Mouse (Mus musculus) ES-Bruce4 (cell line): Measurements from ENCODE around the gene Znrf3. TPM values are rescaled to one million over a fixed set of nuclear protein-coding genes. Genes with fewer than 3 reads are reported as not detected.
A peak's percentile ranks its signal among the peaks of the same experiment; 100 is the strongest.
"Not testable (repeated sequence)": the region's sequence is repeated elsewhere in the genome, so short reads cannot be mapped to it uniquely, and the experiment has no call there.

Source experiments
- H3K27ac ChIP-seq: 2 replicates; pipeline ENCODE4 v1.5.1; 2012; ENCODE audit warnings: low read length, inconsistent platforms; ENCODE audit not compliant: insufficient read depth
- H3K27me3 ChIP-seq: 2 replicates; pipeline ENCODE4 v1.6.1; 2012; ENCODE audit warnings: mild to moderate bottlenecking, low read length, inconsistent platforms; ENCODE audit not compliant: control insufficient read depth, poor library complexity, insufficient read depth, severe bottlenecking
- H3K36me3 ChIP-seq: 2 replicates; pipeline ENCODE4 v1.6.1; 2012; ENCODE audit warnings: inconsistent platforms, mild to moderate bottlenecking, low read length, moderate library complexity; ENCODE audit not compliant: control insufficient read depth, poor library complexity, insufficient read depth, severe bottlenecking
- H3K4me1 ChIP-seq: one replicate; pipeline ENCODE4 v1.8.1; 2011; ENCODE audit warnings: low read length; ENCODE audit not compliant: control insufficient read depth, insufficient read depth
- H3K4me3 ChIP-seq: 2 replicates; pipeline ENCODE4 v1.5.1; 2011; ENCODE audit warnings: low read depth, mild to moderate bottlenecking, low read length
- H3K9ac ChIP-seq: 2 replicates; pipeline ENCODE4 v1.6.1; 2012; ENCODE audit warnings: low read depth, mild to moderate bottlenecking, inconsistent platforms; ENCODE audit not compliant: poor library complexity, severe bottlenecking
- H3K9me3 ChIP-seq: replicated peaks from 2 replicates; pipeline ENCODE4 v1.6.1; 2012; ENCODE audit warnings: mild to moderate bottlenecking, low read length, inconsistent platforms; ENCODE audit not compliant: control insufficient read depth, poor library complexity, insufficient read depth, severe bottlenecking
- CTCF ChIP-seq: IDR thresholded peaks from one replicate; pipeline ENCODE4 v1.8.1; 2011; ENCODE audit warnings: low read depth, low read length
- EP300 ChIP-seq: IDR thresholded peaks from 2 replicates; pipeline ENCODE4 v1.6.1; 2011; ENCODE audit warnings: low read depth, low read length; ENCODE audit not compliant: insufficient read depth
- POLR2A ChIP-seq: IDR thresholded peaks from one replicate; pipeline ENCODE4 v1.8.1; 2011; ENCODE audit warnings: low read length; ENCODE audit not compliant: insufficient read depth
- polyA plus RNA-seq: library from polyadenylated mRNA; stranded (reverse); fragments of >200 nt; gene quantifications from 2 replicates; pipeline ENCODE4 v1.2.4, GENCODE M21; 2011; ENCODE audit warnings: low read depth; ENCODE audit not compliant: missing spikeins, insufficient read depth, insufficient read length

The Znrf3 gene
- polyA plus RNA-seq: 13.5 and 15.8 TPM in 2 replicates

DNA sequence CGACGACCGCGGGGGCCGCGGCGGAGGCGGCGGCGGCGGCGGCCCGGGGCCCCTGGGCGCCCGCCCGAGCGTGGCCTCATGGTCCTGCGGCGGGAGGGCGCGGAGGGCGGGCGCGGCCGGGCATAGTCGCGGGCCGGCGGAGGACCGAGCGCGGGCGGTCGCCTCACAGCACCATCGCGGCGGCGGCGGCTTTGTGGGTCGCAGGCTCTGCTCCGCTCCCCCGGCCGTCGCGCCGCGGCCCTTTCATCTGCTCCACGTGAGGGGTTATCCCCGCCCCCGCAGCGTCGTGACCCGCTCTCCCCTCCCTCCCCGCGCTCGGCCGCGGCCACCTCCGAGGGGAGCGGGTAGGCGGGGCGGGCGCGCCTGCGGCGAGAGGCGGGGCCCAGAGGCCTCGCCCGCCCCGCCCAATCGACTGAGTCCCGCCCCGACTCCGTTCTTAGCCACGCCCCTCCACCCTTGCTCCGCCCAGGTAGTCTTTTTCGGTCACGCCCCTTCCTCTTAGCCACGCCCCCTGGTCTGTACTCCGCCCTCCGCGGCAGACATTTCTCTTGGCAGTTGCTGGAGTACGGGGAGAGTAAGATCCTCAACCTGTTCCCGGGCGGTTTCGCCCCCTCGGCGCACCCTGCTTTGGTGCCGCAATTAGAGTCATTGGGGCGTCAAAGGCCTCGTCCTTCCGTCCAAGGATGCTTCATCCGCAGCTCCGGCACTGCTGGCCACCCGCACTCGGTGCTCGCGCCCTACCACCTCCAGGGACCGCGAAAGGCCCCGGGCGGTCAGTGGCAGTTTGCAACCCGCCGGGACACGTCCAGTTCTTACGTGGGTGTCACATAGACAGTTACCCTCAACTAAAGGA lies at the start of gene Znrf3:
Gene Znrf3, minus strand, starts transcription at position 249 of the 853 bp plus-strand sequence.
- H3K9me3 ChIP-seq: no peaks in the 10 kb centered on the region

DNA sequence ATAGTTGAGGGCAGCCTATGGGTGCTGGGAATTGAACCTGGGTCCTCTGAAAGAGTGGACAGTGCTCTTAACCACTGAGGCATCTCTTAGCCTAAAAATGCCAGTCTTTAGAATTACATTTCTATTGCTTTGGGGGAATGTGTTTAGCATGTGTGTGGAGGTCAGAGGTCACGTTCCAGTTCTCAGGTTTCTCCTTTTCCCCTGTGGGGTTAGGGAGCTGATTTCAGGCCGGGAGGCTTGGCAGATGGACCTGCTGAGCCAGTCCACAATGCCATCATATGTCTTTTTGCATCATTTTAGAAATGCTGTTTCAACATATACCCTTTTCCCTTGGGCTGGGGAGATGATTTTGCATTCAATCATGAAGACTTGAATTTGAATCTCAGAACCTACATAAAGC lies 49.2 kb upstream of the Znrf3 start:
- H3K4me1 ChIP-seq: peaks cover 3% of the 10 kb centered on the region
- H3K9me3 ChIP-seq: no peaks in the 10 kb centered on the region
- no peak overlapping the region for H3K9ac ChIP-seq
- no peaks in the 10 kb centered on the region for H3K36me3 ChIP-seq
- no peaks in the 10 kb centered on the region for H3K27me3 ChIP-seq
- TF ChIP-seq POLR2A: no peak
- TF ChIP-seq CTCF: no peak
- peak; percentile 69; the same call in 1 of the 2 replicates for TF ChIP-seq EP300
- peak overlapping the region; percentile 10 for H3K27ac ChIP-seq
- no peak overlapping the region for H3K4me3 ChIP-seq

More for the DNA sequence above, at the start of gene Znrf3:
- Histone ChIP-seq H3K36me3 (no peaks in the 10 kb centered on the region), H3K4me1 (no peaks in the 10 kb centered on the region), H3K4me3 (peak within 1 kb of the TSS; percentile 83), H3K27me3 (no peaks in the 10 kb centered on the region; the same call in 1 of the 2 replicates), H3K27ac (no peak within 1 kb of the TSS), H3K9ac (peak within 1 kb of the TSS; percentile 99)
- TF ChIP-seq POLR2A (peak; percentile 69), EP300 (no peak)

DNA sequence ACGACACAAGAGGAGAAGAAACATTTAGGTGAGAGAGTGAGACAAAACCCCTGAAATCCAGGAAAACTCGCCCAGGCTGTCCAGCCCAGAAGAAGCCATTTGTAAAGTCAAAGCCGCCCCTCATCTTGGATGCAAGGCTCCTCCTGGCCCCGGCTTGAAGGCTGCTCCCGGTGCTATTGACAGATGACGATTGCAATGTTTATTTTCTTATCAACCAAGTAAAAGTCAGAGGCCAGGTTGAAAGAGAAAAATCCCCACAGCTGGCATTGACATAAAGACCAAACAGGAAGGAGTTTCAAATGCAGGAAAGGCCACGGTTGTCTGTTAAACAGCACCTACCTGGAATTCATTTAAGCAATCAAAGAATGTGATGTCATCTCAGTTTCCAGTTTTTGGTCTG lies 47.3 kb upstream of the Znrf3 start:
- no peak overlapping the region for H3K4me3 ChIP-seq
- H3K4me1 ChIP-seq: peaks cover 3% of the 10 kb centered on the region
- no peak overlapping the region for H3K9ac ChIP-seq
- 0 out of 2 replicates have a peak overlapping the region, but pooled peaks have one; percentile 20 for H3K27ac ChIP-seq
- H3K27me3 ChIP-seq: no peaks in the 10 kb centered on the region
- H3K36me3 ChIP-seq: no peaks in the 10 kb centered on the region; the same call in 1 of the 2 replicates
- no peaks in the 10 kb centered on the region for H3K9me3 ChIP-seq
- TF ChIP-seq EP300 (no peak), CTCF (no peak), POLR2A (no peak)

DNA sequence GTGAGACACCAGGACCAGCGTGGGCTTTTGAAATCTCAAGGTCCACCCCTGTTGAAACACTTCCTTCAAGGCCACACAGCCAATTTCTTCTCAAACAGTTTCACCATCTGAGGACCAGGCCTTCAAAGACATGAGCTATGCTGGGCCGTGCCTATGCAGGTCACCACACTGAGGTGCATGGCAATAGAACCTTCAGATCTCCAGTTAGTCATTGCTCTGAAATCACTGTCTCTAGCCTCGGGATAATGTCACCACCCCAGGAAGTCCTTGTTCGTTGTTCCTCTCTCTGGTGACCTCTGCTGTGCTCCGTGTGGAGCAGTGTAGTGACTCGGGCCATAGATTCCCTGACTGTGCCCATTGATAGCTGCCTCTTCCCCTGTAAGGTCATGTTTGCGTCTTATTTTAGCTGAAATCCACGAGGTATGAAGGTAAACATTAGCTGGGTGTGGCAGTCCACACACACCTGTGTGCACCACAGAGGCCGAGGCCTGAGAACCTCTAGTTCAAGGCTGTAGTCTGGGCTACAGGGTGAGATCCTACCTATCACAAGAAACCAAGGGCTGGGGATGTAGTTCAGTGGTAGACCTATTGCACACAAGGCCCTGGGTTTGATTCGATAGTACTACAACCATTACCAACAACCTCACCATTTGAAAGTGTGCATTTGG lies 46.5 kb upstream of the Znrf3 start:
- TF ChIP-seq EP300 (no peak), POLR2A (no peak), CTCF (no peak)
- Histone ChIP-seq H3K27me3 (no peaks in the 10 kb centered on the region), H3K9me3 (no peaks in the 10 kb centered on the region), H3K9ac (no peak overlapping the region), H3K27ac (no peak overlapping the region), H3K4me1 (peaks cover under 1% of the 10 kb centered on the region), H3K4me3 (no peak overlapping the region), H3K36me3 (no peaks in the 10 kb centered on the region; the same call in 1 of the 2 replicates)

DNA sequence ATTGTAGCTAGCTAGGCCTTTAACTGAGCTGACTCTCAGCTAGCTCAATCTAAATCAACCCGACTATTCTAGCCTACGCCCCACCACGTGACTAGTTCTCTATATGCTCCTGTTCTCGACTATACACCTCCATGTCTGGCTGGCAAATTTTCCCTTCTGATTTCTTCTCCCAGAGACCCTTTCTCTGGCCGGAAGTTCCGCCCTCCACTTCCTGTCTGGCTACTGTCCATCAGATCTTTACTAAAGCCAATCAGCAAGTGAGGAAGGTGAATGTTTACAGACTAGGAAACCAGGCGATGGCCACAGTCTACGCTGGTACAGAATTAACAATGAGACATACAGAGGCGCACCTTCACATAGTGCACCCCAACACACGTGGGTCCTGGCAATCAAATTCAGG lies 44.8 kb upstream of the Znrf3 start:
- not testable (repeated sequence) for H3K27me3 ChIP-seq, H3K36me3 ChIP-seq, H3K9me3 ChIP-seq, H3K4me1 ChIP-seq
- Histone ChIP-seq H3K4me3 (peak overlapping the region; percentile 34; the same call in 1 of the 2 replicates), H3K27ac (0 out of 2 replicates have a peak overlapping the region, but pooled peaks have one; percentile 38), H3K9ac (peak overlapping the region; percentile 41; the same call in 1 of the 2 replicates)
